Mouse (Mus musculus): Measurements from ENCODE around the gene Ska2.

Gene Ska2

GRCm38 (mm10) chr11:87173625-87174024 is 64.6 kb downstream of the Ska2 start:
- DNase-seq, result no peak
